Mouse (Mus musculus): ENCODE results near the gene H2al2b.
"Not testable (repeated sequence)": the region's sequence is repeated elsewhere in the genome, so short reads cannot be mapped to it uniquely, and the experiment has no call there.

Gene H2al2b

DNA sequence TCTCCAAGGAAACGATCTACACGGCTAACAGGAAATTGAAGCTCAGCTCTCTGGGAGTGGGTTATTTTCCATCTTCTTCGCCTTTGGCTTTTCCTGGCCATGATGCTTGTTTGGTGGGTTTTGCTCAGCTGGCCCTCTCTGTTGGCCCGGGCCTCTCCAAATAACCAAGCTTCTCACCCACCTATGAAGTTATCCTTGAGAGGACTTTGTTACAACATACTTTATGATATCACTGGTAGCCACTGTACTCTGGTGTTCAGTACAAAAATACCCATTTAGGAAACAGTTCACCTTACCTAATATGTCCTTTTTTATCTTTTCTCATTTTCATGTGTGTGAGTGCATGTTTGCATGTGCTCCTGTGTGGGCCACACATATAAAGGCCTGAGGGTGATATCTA, at the start of gene H2al2b:
TSS of gene H2al2b (minus strand) at position 101 of the 400 bp plus-strand sequence.
- not testable (repeated sequence) for DNase-seq
